Mouse (Mus musculus): ENCODE results near the gene Zbp1. TPM values are rescaled to one million over a fixed set of nuclear protein-coding genes. Genes with fewer than 3 reads are reported as not detected.

Zbp1 gene
- polyA plus RNA-seq, 1 experiment from 2014 or later = 0.84 TPM

- Histone ChIP-seq H3K9ac (no peak overlapping the region), H3K4me3 (replicated peaks) (no peak overlapping the region), H3K36me3 (replicated peaks) (no peaks in the 10 kb centered on the region), H3K4me1 (replicated peaks) (peaks cover 38% of the 10 kb centered on the region), H3K27me3 (peaks cover 30% of the 10 kb centered on the region), H3K9me3 (replicated peaks) (no peaks in the 10 kb centered on the region), H3K27ac (replicated peaks) (no peak overlapping the region), H3K4me2 (no peak overlapping the region)
- 72% methylated on average over 5 of the region's 5 CpGs for WGBS (ENCODE audit: insufficient replicate concordance)
- ATAC-seq (ENCODE audit: insufficient read depth) = no peak
Observed at GRCm38 (mm10) chr2:173175703-173176102, 43.0 kb downstream of the Zbp1 start.

DNA sequence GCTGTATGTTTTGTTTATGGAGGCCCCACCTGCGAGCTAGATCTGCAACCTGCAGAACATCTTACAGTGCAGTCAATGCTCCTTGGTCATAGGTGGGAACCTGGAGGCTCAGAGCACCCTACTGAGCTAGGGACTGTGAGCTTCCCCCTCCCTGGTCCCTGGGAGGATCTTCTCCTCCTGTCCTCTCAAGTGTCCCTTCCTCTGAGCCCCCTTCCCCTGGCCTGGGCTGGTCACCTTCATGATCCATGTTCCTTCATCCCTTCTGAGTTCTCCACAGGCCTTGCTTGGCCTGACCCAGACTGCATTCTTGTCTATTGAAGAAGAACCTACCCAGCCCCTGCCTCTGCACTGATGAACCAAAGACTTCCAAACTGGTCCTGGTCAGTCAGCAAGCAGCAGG lies 44.2 kb downstream of the Zbp1 start:
- no peak for ATAC-seq (ENCODE audit: insufficient read depth)
- WGBS (ENCODE audit: insufficient replicate concordance) = 26% methylated on average over 1 of the region's 1 CpGs
- Histone ChIP-seq H3K36me3 (replicated peaks) (no peaks in the 10 kb centered on the region), H3K4me1 (replicated peaks) (peaks cover 38% of the 10 kb centered on the region), H3K27ac (replicated peaks) (no peak overlapping the region), H3K9me3 (replicated peaks) (no peaks in the 10 kb centered on the region), H3K4me3 (replicated peaks) (no peak overlapping the region), H3K27me3 (peaks cover 29% of the 10 kb centered on the region), H3K9ac (no peak overlapping the region), H3K4me2 (peak overlapping the region; percentile 49)

- Histone ChIP-seq H3K9me3 (replicated peaks) (no peaks in the 10 kb centered on the region), H3K4me3 (replicated peaks) (no peak overlapping the region), H3K36me3 (replicated peaks) (no peaks in the 10 kb centered on the region), H3K4me2 (peak overlapping the region; percentile 49), H3K9ac (no peak overlapping the region), H3K27ac (replicated peaks) (peak overlapping the region; percentile 55), H3K4me1 (replicated peaks) (peaks cover 38% of the 10 kb centered on the region), H3K27me3 (peaks cover 36% of the 10 kb centered on the region)
- peak; percentile 74 for ATAC-seq (ENCODE audit: insufficient read depth)
- WGBS (ENCODE audit: insufficient replicate concordance) = 10% methylated on average over 22 of the region's 22 CpGs
Observed at GRCm38 (mm10) chr2:173173521-173174511, 44.9 kb downstream of the Zbp1 start.

- Histone ChIP-seq H3K4me3 (replicated peaks) (no peak overlapping the region), H3K36me3 (replicated peaks) (no peaks in the 10 kb centered on the region), H3K9me3 (replicated peaks) (no peaks in the 10 kb centered on the region), H3K4me1 (replicated peaks) (peaks cover 38% of the 10 kb centered on the region), H3K27ac (replicated peaks) (no peak overlapping the region; the same call in 1 of the 2 replicates), H3K27me3 (peaks cover 38% of the 10 kb centered on the region), H3K4me2 (0 out of 2 replicates have a peak overlapping the region, but pooled peaks have one; percentile 49), H3K9ac (no peak overlapping the region)
- no peak for ATAC-seq (ENCODE audit: insufficient read depth)
- 17% methylated on average over 2 of the region's 2 CpGs for WGBS (ENCODE audit: insufficient replicate concordance)
Observed at GRCm38 (mm10) chr2:173173008-173173407, 45.7 kb downstream of the Zbp1 start.

DNA sequence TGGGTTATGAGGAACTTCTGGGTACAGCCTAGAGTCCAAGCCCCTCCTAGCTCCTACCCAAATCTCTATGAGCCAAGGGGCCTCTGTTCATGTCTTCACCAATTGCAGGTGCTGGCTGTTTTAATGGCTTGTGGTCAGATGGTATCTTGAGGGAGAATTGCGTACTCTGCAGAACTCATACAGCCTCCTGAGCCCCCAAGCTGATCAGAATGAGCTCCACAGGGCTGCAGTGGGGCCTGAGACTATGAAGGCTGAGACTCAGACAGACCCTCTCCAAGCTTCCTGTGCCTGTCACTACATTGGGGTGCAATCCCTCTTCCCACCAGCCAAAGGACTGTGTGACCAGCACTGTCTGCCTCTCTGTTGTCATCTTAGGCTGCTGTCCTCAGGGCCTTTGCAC lies 46.3 kb downstream of the Zbp1 start:
- no peaks in the 10 kb centered on the region for H3K36me3 ChIP-seq (replicated peaks)
- no peaks in the 10 kb centered on the region for H3K9me3 ChIP-seq (replicated peaks)
- no peak overlapping the region for H3K9ac ChIP-seq
- WGBS (ENCODE audit: insufficient replicate concordance) = 20% methylated on average over 1 of the region's 1 CpGs
- no peak overlapping the region for H3K4me3 ChIP-seq (replicated peaks)
- no peak for ATAC-seq (ENCODE audit: insufficient read depth)
- no peak overlapping the region for H3K4me2 ChIP-seq
- peaks cover 38% of the 10 kb centered on the region for H3K4me1 ChIP-seq (replicated peaks)
- no peak overlapping the region for H3K27ac ChIP-seq (replicated peaks)
- H3K27me3 ChIP-seq = peaks cover 38% of the 10 kb centered on the region

- no peak overlapping the region for H3K4me2 ChIP-seq
- H3K9me3 ChIP-seq (replicated peaks) = no peaks in the 10 kb centered on the region
- H3K4me1 ChIP-seq (replicated peaks) = peaks cover 38% of the 10 kb centered on the region
- H3K9ac ChIP-seq = no peak overlapping the region
- no peak for ATAC-seq (ENCODE audit: insufficient read depth)
- no peak overlapping the region for H3K27ac ChIP-seq (replicated peaks)
- WGBS (ENCODE audit: insufficient replicate concordance) = 25% methylated on average over 5 of the region's 5 CpGs
- H3K27me3 ChIP-seq = peaks cover 38% of the 10 kb centered on the region
- H3K4me3 ChIP-seq (replicated peaks) = no peak overlapping the region
- no peaks in the 10 kb centered on the region for H3K36me3 ChIP-seq (replicated peaks)
Observed at GRCm38 (mm10) chr2:173171956-173172355, 46.8 kb downstream of the Zbp1 start.

DNA sequence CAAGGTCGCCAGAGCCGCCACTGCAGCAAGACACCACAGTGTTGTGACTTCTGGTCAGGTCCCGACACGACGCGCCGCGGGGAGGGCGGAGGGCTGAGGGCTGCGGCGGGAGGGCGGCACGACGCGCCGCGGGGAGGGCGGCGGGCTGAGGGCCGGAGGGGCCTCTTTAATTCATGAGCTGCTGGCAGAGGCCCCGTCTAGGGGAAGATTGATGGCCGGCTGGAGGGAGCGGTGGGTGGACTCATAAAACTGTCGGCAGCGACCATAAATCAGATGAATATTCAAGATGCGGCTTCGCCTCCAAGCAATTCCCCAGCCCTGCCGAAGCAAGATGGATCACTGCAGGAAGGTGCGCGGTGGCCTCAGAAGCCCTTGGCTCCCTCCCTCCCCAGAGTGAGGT lies 47.3 kb downstream of the Zbp1 start:
- ATAC-seq (ENCODE audit: insufficient read depth) = no peak
- 5% methylated on average over 29 of the region's 30 CpGs for WGBS (ENCODE audit: insufficient replicate concordance)
- no peak overlapping the region for H3K27ac ChIP-seq (replicated peaks)
- H3K4me1 ChIP-seq (replicated peaks) = peaks cover 38% of the 10 kb centered on the region
- no peak overlapping the region for H3K4me3 ChIP-seq (replicated peaks)
- peak overlapping the region; percentile 18; the same call in 1 of the 2 replicates for H3K4me2 ChIP-seq
- peaks cover 38% of the 10 kb centered on the region for H3K27me3 ChIP-seq
- no peak overlapping the region for H3K9ac ChIP-seq
- no peaks in the 10 kb centered on the region for H3K36me3 ChIP-seq (replicated peaks)
- H3K9me3 ChIP-seq (replicated peaks) = no peaks in the 10 kb centered on the region

GRCm38 (mm10) chr2:173170715-173171114 lies 48.0 kb downstream of the Zbp1 start:
- Histone ChIP-seq H3K4me2 (no peak overlapping the region), H3K27me3 (peaks cover 38% of the 10 kb centered on the region), H3K9ac (no peak overlapping the region), H3K9me3 (replicated peaks) (no peaks in the 10 kb centered on the region), H3K4me3 (replicated peaks) (no peak overlapping the region), H3K27ac (replicated peaks) (no peak overlapping the region), H3K36me3 (replicated peaks) (no peaks in the 10 kb centered on the region), H3K4me1 (replicated peaks) (peaks cover 38% of the 10 kb centered on the region)
- WGBS (ENCODE audit: insufficient replicate concordance) = 28% methylated on average over 2 of the region's 2 CpGs
- ATAC-seq (ENCODE audit: insufficient read depth) = no peak

DNA sequence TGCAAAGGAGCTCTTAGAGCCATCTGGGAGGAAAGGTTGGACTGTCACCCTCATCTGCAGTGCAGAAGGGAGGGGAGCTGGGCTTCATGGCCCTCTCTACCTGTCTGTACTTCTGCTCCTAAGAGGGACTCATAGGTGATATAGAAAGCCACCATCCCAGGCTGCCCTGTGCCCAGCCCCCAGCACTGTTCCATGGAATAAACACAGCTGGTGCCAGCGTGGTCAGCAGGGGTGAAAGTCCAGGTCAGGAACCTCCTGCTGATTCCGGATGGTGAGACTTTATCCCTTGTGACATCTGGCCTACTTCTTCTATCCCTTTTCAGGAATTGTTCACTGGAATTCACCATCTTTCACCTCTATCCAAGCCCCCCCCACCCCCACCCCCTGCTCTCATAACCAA lies 48.6 kb downstream of the Zbp1 start:
- Histone ChIP-seq H3K36me3 (replicated peaks) (no peaks in the 10 kb centered on the region), H3K4me1 (replicated peaks) (peaks cover 38% of the 10 kb centered on the region), H3K27me3 (peaks cover 39% of the 10 kb centered on the region), H3K27ac (replicated peaks) (no peak overlapping the region), H3K4me2 (no peak overlapping the region), H3K9ac (no peak overlapping the region), H3K9me3 (replicated peaks) (no peaks in the 10 kb centered on the region), H3K4me3 (replicated peaks) (no peak overlapping the region)
- ATAC-seq (ENCODE audit: insufficient read depth) = no peak
- 45% methylated on average over 2 of the region's 2 CpGs for WGBS (ENCODE audit: insufficient replicate concordance)

GRCm38 (mm10) chr2:173168411-173168851 lies 50.3 kb downstream of the Zbp1 start:
- no peaks in the 10 kb centered on the region for H3K36me3 ChIP-seq (replicated peaks)
- H3K27ac ChIP-seq (replicated peaks) = no peak overlapping the region
- H3K4me3 ChIP-seq (replicated peaks) = no peak overlapping the region
- whole genome bisulfite sequencing (ENCODE audit: insufficient replicate concordance) = 47% methylated on average over 5 of the region's 5 CpGs
- H3K27me3 ChIP-seq = peaks cover 43% of the 10 kb centered on the region
- no peaks in the 10 kb centered on the region for H3K9me3 ChIP-seq (replicated peaks)
- no peak for ATAC-seq (ENCODE audit: insufficient read depth)
- H3K9ac ChIP-seq = no peak overlapping the region
- H3K4me1 ChIP-seq (replicated peaks) = peaks cover 24% of the 10 kb centered on the region
- no peak overlapping the region for H3K4me2 ChIP-seq

DNA sequence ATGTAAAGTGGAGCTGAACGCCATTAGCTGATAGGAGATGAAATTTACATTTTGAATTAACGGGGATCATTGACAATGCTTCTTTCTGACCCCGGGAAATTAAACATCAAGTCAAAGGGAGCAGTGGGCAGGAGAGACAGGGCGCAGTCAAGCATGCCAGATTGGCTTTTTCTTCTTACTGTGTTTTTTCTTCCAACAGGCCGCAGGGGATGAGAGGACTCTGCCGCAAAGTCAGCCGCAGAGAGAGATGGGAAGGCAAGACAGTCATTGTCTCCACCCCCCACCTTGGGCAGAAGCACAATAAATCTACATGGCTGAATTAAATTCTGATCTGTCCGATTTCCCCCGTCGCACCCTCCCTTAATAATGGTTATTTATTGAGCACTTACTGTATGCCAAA lies 53.4 kb downstream of the Zbp1 start:
- Histone ChIP-seq H3K27me3 (peaks cover 19% of the 10 kb centered on the region; the same call in 1 of the 2 replicates), H3K27ac (replicated peaks) (no peak overlapping the region), H3K36me3 (replicated peaks) (no peaks in the 10 kb centered on the region), H3K9me3 (replicated peaks) (no peaks in the 10 kb centered on the region), H3K9ac (no peak overlapping the region), H3K4me2 (no peak overlapping the region), H3K4me3 (replicated peaks) (no peak overlapping the region), H3K4me1 (replicated peaks) (no peaks in the 10 kb centered on the region)
- no peak for ATAC-seq (ENCODE audit: insufficient read depth)
- 71% methylated on average over 10 of the region's 10 CpGs for WGBS (ENCODE audit: insufficient replicate concordance)
